Mouse (Mus musculus) C2C12 (cell line): ENCODE results near the gene Kbtbd12. TPM values are rescaled to one million over a fixed set of nuclear protein-coding genes. Genes with fewer than 3 reads are reported as not detected.

ENCODE experiments used
- H3K27me3 ChIP-seq: one replicate; pipeline ENCODE4 v1.6.1; 2011; ENCODE audit not compliant: control insufficient read depth, insufficient read depth, insufficient read length
- H3K36me3 ChIP-seq: one replicate; pipeline ENCODE4 v1.6.1; 2011; ENCODE audit not compliant: control insufficient read depth, insufficient read depth
- H3K4me3 ChIP-seq: one replicate; pipeline ENCODE4 v1.5.1; 2011; ENCODE audit warnings: mild to moderate bottlenecking, control low read depth; ENCODE audit not compliant: poor library complexity, insufficient read depth, severe bottlenecking
- H3K79me2 ChIP-seq: one replicate; pipeline ENCODE4 v1.6.1; 2011; ENCODE audit not compliant: control insufficient read depth, insufficient read depth
- H3K79me3 ChIP-seq: one replicate; pipeline ENCODE4 v1.6.1; 2011; ENCODE audit warnings: low read depth, control low read depth
- H3ac ChIP-seq: one replicate; pipeline ENCODE3; 2011; ENCODE audit warnings: low read depth; ENCODE audit not compliant: control insufficient read depth, insufficient read length
- CTCF ChIP-seq: IDR thresholded peaks from one replicate; pipeline ENCODE4 v1.5.1; 2011; ENCODE audit not compliant: control insufficient read depth, insufficient read depth, insufficient read length
- MYOD1 ChIP-seq: IDR thresholded peaks from one replicate; pipeline ENCODE4 v1.6.1; 2011; ENCODE audit warnings: low read depth; ENCODE audit not compliant: control insufficient read depth, insufficient read length
- polyA plus RNA-seq: library from polyadenylated mRNA; unstranded; fragments of >200 nt; fragmentation: generic; extraction: Trizol; gene quantifications from one replicate; pipeline ENCODE4 v1.2.1, GENCODE M21; 2012; ENCODE audit warnings: missing spikeins

The Kbtbd12 gene
- polyA plus RNA-seq, 1 experiment, result 1.6 TPM

- Histone ChIP-seq H3K36me3 (peaks cover 42% of the 10 kb centered on the region), H3K27me3 (no peaks in the 10 kb centered on the region), H3ac (peak overlapping the region; percentile 53), H3K4me3 (no peak overlapping the region), H3K79me2 (no peaks in the 10 kb centered on the region), H3K79me3 (no peaks in the 10 kb centered on the region)
- no peak for TF ChIP-seq MYOD1
- TF ChIP-seq CTCF, result peak; percentile 66
These were observed 138.0 kb downstream of the Kbtbd12 start for GRCm38 (mm10) chr6:88499481-88500404.

Other genes starting within 250 kb of the Kbtbd12 start
- gene Eefsec, start 191.4 kb downstream of the Kbtbd12 start, polyA plus RNA-seq, result 19.5 TPM
- 105 TPM for gene Ruvbl1, start 172.5 kb downstream of the Kbtbd12 start, polyA plus RNA-seq
- 167 TPM for gene Sec61a1, start 119.0 kb downstream of the Kbtbd12 start, polyA plus RNA-seq
- gene Mgll, start 86.5 kb upstream of the Kbtbd12 start, polyA plus RNA-seq, result 1.3 TPM
- gene Abtb1, start 204.0 kb upstream of the Kbtbd12 start, polyA plus RNA-seq, result 6.7 TPM
- 2.8 TPM for gene Podxl2, start 237.1 kb upstream of the Kbtbd12 start, polyA plus RNA-seq